ENCODE assay signal across 8 mouse cellular contexts in the genomic region with DNA sequence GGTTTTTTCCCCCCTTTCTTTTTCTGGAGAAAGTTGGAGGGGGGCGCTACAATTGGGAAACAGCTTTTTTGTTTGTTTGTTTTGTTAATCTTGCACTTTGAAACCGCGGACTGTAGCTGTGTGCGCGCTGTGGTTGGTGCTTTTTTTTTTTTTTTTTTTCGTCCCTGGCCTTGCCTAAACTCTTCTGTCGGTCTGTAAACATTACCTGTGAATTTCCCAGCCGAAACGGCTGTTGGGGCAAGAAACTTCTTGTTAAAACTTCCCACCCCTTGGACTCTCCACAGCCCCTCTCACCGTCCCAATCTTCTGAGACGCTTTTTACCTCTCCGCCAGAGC. TPM values are rescaled to one million over a fixed set of nuclear protein-coding genes. Genes with fewer than 3 reads are reported as not detected.
A peak's percentile ranks its signal among the peaks of the same experiment; 100 is the strongest.
DNase-seq lines count a peak whose midpoint lies in the region; ATAC-seq and TF ChIP-seq lines count a peak whose summit lies in the region.

No protein-coding gene starts in this region.

- ATAC-seq in embryonic facial prominence, embryonic 15.5 days (ENCODE audit: insufficient number of reproducible peaks, low FRiP score, low TSS enrichment, low read depth): no peak
- no peak for ATAC-seq in neural tube, embryonic 12.5 days (ENCODE audit: low FRiP score, low read depth)

- H3K9ac ChIP-seq in liver, adult 2 months (ENCODE audit: low read depth, low read length): peak overlapping the region; percentile 97
- peak overlapping the region; percentile 48 for H3K9ac ChIP-seq in embryonic facial prominence, embryonic 15.5 days
- peak overlapping the region; percentile 71 for H3K9ac ChIP-seq in neural tube, embryonic 12.5 days

- peak overlapping the region; percentile 79 for H3K4me3 ChIP-seq in liver, adult 2 months (ENCODE audit: insufficient read depth, low read depth, low read length)
- H3K4me3 ChIP-seq in embryonic facial prominence, embryonic 15.5 days (replicated peaks): peak overlapping the region; percentile 65
- H3K4me3 ChIP-seq in limb, embryonic 10.5 days: peak overlapping the region; percentile 65
- H3K4me3 ChIP-seq in neural tube, embryonic 12.5 days: peak overlapping the region; percentile 54

- peak overlapping the region; percentile 87 for H3K27ac ChIP-seq in liver, adult 2 months (replicated peaks; ENCODE audit: insufficient read depth, low read depth, low read length)
- H3K27ac ChIP-seq in embryonic facial prominence, embryonic 15.5 days (replicated peaks): peak overlapping the region; percentile 85
- peak overlapping the region; percentile 88 for H3K27ac ChIP-seq in limb, embryonic 10.5 days
- no peak overlapping the region for H3K27ac ChIP-seq in neural tube, embryonic 12.5 days

- H3K36me3 ChIP-seq in liver, adult 2 months (ENCODE audit: control insufficient read depth, insufficient read depth, low read length): peaks cover 6% of the 10 kb centered on the region; the same call in 1 of the 2 replicates
- no peaks in the 10 kb centered on the region for H3K36me3 ChIP-seq in embryonic facial prominence, embryonic 15.5 days
- no peaks in the 10 kb centered on the region for H3K36me3 ChIP-seq in limb, embryonic 10.5 days
- H3K36me3 ChIP-seq in neural tube, embryonic 12.5 days: no peaks in the 10 kb centered on the region

- no peak for TF ChIP-seq CTCF in liver, adult 2 months (IDR thresholded peaks at IDR 0.05; ENCODE audit: low read depth, low read length)

- H3K9me3 ChIP-seq in embryonic facial prominence, embryonic 15.5 days (replicated peaks): no peaks in the 10 kb centered on the region
- H3K9me3 ChIP-seq in limb, embryonic 10.5 days (replicated peaks): no peaks in the 10 kb centered on the region
- no peaks in the 10 kb centered on the region for H3K9me3 ChIP-seq in neural tube, embryonic 12.5 days

- 0 out of 2 replicates have a peak, but pooled peaks have one; percentile 7 for TF ChIP-seq POLR2A in liver, adult 2 months (IDR thresholded peaks at IDR 0.05; ENCODE audit: extremely low read depth, insufficient read depth, low read length)

- H3K79me2 ChIP-seq in liver, adult 2 months (ENCODE audit: control insufficient read depth, insufficient read depth, low read length): peaks cover 39% of the 10 kb centered on the region

- H3K4me2 ChIP-seq in embryonic facial prominence, embryonic 15.5 days (replicated peaks): peak overlapping the region; percentile 95
- peak overlapping the region; percentile 90 for H3K4me2 ChIP-seq in neural tube, embryonic 12.5 days (replicated peaks)

- WGBS in liver, adult 2 months: under 1% methylated on average over 12 of the region's 12 CpGs
- WGBS in embryonic facial prominence, embryonic 15.5 days: under 1% methylated on average over 12 of the region's 12 CpGs
- WGBS in limb, embryonic 10.5 days: 0% methylated on average over 12 of the region's 12 CpGs
- WGBS in neural tube, embryonic 12.5 days: under 1% methylated on average over 12 of the region's 12 CpGs

- DNase-seq in liver, adult 2 months (ENCODE audit: extremely low read depth, low read depth, low spot score): peak; percentile 93
- no peak for DNase-seq in liver
- no peak for DNase-seq in limb, embryonic 10.5 days (ENCODE audit: low spot score)
- DNase-seq in spleen, postnatal 14 days (ENCODE audit: low spot score in 2 of 2): no peak
- DNase-seq in natural killer cell, adult 2 months (ENCODE audit: low spot score in 2 of 2): no peak
- DNase-seq in B cell, adult 2 months: no peak

- H3K4me1 ChIP-seq in liver, adult 2 months (ENCODE audit: control insufficient read depth, insufficient read depth, low read length): peaks cover 27% of the 10 kb centered on the region
- H3K4me1 ChIP-seq in embryonic facial prominence, embryonic 15.5 days: peaks cover 48% of the 10 kb centered on the region
- peaks cover 71% of the 10 kb centered on the region for H3K4me1 ChIP-seq in limb, embryonic 10.5 days
- peaks cover 46% of the 10 kb centered on the region for H3K4me1 ChIP-seq in neural tube, embryonic 12.5 days

- H3K27me3 ChIP-seq in liver, adult 2 months (ENCODE audit: control insufficient read depth, insufficient read depth, low read length): no peaks in the 10 kb centered on the region
- H3K27me3 ChIP-seq in embryonic facial prominence, embryonic 15.5 days: no peaks in the 10 kb centered on the region
- 0 out of 2 replicates have a peak, but pooled peaks cover 6% of the 10 kb centered on the region for H3K27me3 ChIP-seq in limb, embryonic 10.5 days (ENCODE audit: low read depth, poor library complexity, severe bottlenecking)
- 0 out of 2 replicates have a peak, but pooled peaks cover 6% of the 10 kb centered on the region for H3K27me3 ChIP-seq in neural tube, embryonic 12.5 days (replicated peaks)

RNA-seq across cellular contexts. Expression of a gene that starts 0.3 kb away (rescaled TPM):
- 85.5 and 109 TPM in 2 replicates for total RNA-seq in liver, adult 2 months (2014; rRNA removed)
- 225 and 231 TPM in 2 replicates for polyA plus RNA-seq in liver, adult 2 months (2012; rRNA removed)
- 73.3 and 75.7 TPM in 2 replicates for polyA plus RNA-seq in embryonic facial prominence, embryonic 15.5 days (2015; fragmentation: Nextera tagmentation; extraction: Ambion mirVana)
- polyA plus RNA-seq in limb, embryonic 10.5 days (2016; fragmentation: Nextera tagmentation; extraction: Ambion mirVana): 29.5 and 49.8 TPM in 2 replicates
- 77.3 and 90.2 TPM in 2 replicates for polyA plus RNA-seq in neural tube, embryonic 12.5 days (2016; fragmentation: Nextera tagmentation; extraction: Ambion mirVana)
